Mouse (Mus musculus): ENCODE measurements at regions not wholly inside any gene's neighbourhood (a gene's known extent, or its start where the extent isn't known, plus 50 kb on each side); places are given as distances from the start of the nearest gene placed in this dataset.

GRCm38 (mm10) chr3:99811276-99811675 is 73.9 kb upstream of the Spag17 start:
- no peaks in the 10 kb centered on the region for H3K79me3 ChIP-seq (ENCODE audit: low read depth)
- no peaks in the 10 kb centered on the region for H3K36me3 ChIP-seq (ENCODE audit: control insufficient read depth, insufficient read depth)
- no peaks in the 10 kb centered on the region for H3K27me3 ChIP-seq (ENCODE audit: control insufficient read depth, insufficient read depth, insufficient read length)
- TF ChIP-seq CEBPB (IDR thresholded peaks at IDR 0.05; ENCODE audit: low read depth) (no peak), USF1 (IDR thresholded peaks at IDR 0.05; ENCODE audit: low read depth) (no peak), MAX (IDR thresholded peaks at IDR 0.05) (no peak), MYOG (IDR thresholded peaks at IDR 0.05; ENCODE audit: control insufficient read depth, extremely low read depth, insufficient read length) (no peak)
- no peaks in the 10 kb centered on the region for H3K79me2 ChIP-seq (ENCODE audit: control insufficient read depth, insufficient read depth)
- no peak overlapping the region for H3K4me3 ChIP-seq (ENCODE audit: insufficient read depth, poor library complexity, severe bottlenecking)
- H3ac ChIP-seq (ENCODE audit: control insufficient read depth, insufficient read length, low read depth): no peak overlapping the region

DNA sequence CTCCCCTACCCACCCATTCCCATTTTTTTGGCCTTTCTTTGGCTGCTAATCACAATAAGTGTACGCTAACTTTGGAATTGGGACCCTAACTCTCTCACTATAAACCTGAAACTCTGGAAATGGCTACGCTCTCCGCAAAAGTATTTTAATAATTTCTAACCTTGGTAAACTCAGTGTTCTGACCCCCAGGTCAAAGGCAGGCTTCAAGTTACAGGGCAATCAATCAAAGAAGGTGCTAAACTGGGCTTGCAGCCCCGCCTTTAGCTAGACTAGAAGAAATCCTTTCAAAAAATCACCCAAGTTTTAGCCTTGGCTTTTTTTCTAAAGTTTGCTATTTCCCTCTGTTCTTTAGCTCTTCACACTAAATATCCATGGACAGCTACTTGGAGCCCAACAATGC is 72.4 kb upstream of the Spag17 start:
- H3K79me2 ChIP-seq (ENCODE audit: control insufficient read depth, insufficient read depth): no peaks in the 10 kb centered on the region
- no peaks in the 10 kb centered on the region for H3K36me3 ChIP-seq (ENCODE audit: control insufficient read depth, insufficient read depth)
- TF ChIP-seq CTCF (IDR thresholded peaks at IDR 0.05; ENCODE audit: control insufficient read depth, insufficient read depth, insufficient read length) (no peak), MYOD1 (IDR thresholded peaks at IDR 0.05; ENCODE audit: control insufficient read depth, insufficient read length, low read depth) (no peak), FOSL1 (IDR thresholded peaks at IDR 0.05; ENCODE audit: insufficient read depth, low read length, poor library complexity, severe bottlenecking) (no peak), MYOG (IDR thresholded peaks at IDR 0.05; ENCODE audit: control insufficient read depth, extremely low read depth, insufficient read length) (no peak), USF1 (IDR thresholded peaks at IDR 0.05; ENCODE audit: low read depth) (no peak)
- no peaks in the 10 kb centered on the region for H3K79me3 ChIP-seq (ENCODE audit: low read depth)
- H3ac ChIP-seq (ENCODE audit: control insufficient read depth, insufficient read length, low read depth): no peak overlapping the region
- H3K4me3 ChIP-seq (ENCODE audit: insufficient read depth, poor library complexity, severe bottlenecking): no peak overlapping the region
- H3K27me3 ChIP-seq (ENCODE audit: control insufficient read depth, insufficient read depth, insufficient read length): no peaks in the 10 kb centered on the region

DNA sequence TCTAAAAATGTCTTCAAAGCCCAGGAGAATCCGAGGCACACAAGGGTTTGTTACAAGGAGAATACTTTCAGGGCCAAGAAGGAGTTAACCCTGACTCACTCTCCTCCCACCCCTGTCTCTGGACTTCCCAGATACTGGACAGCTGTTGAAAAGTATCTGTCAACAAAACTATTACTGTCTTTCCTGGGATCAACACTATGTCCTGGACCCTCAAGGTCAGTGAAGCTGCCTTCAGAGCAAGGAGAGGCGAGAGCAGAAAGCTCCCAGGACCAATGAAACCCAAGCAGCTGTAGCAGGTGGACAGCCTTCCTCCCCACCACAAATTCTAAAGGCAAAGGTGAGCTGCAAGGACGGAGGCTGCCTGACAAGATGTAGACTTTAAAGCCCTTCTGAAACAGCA is 70.1 kb upstream of the Spag17 start:
- no peaks in the 10 kb centered on the region for H3K27me3 ChIP-seq (ENCODE audit: control insufficient read depth, insufficient read depth, insufficient read length)
- no peaks in the 10 kb centered on the region for H3K79me2 ChIP-seq (ENCODE audit: control insufficient read depth, insufficient read depth)
- no peaks in the 10 kb centered on the region for H3K79me3 ChIP-seq (ENCODE audit: low read depth)
- no peak overlapping the region for H3K4me3 ChIP-seq (ENCODE audit: insufficient read depth, poor library complexity, severe bottlenecking)
- TF ChIP-seq MYOG (IDR thresholded peaks at IDR 0.05; ENCODE audit: control insufficient read depth, extremely low read depth, insufficient read length) (no peak), MYOD1 (IDR thresholded peaks at IDR 0.05; ENCODE audit: control insufficient read depth, insufficient read length, low read depth) (peak; percentile 91)
- no peaks in the 10 kb centered on the region for H3K36me3 ChIP-seq (ENCODE audit: control insufficient read depth, insufficient read depth)
- no peak overlapping the region for H3ac ChIP-seq (ENCODE audit: control insufficient read depth, insufficient read length, low read depth)

DNA sequence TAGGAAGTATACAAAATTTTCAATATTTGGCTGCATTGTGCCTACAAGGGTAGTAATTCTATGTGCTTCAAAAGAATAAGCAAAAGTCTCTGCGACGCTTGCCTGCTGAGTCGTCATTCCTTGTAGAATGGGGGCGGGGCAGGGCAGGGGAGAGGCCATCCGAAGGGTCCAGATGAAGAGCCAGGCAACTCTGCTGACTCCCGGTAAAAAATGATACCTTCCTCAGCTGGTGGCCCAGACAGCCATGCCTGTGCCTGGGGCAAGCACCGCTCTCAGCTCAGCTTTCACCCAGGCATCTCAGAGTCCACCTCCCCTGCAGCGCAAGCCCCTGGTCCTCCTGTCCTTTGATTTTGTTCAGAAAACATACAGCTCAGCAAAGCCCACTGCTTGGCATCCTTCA is 67.2 kb upstream of the Spag17 start:
- H3K79me3 ChIP-seq (ENCODE audit: low read depth): no peaks in the 10 kb centered on the region
- H3K4me3 ChIP-seq (ENCODE audit: insufficient read depth, poor library complexity, severe bottlenecking): no peak overlapping the region
- no peaks in the 10 kb centered on the region for H3K27me3 ChIP-seq (ENCODE audit: control insufficient read depth, insufficient read depth, insufficient read length)
- TF ChIP-seq CTCF (IDR thresholded peaks at IDR 0.05; ENCODE audit: control insufficient read depth, insufficient read depth, insufficient read length) (no peak), MYOG (IDR thresholded peaks at IDR 0.05; ENCODE audit: control insufficient read depth, extremely low read depth, insufficient read length) (no peak), FOSL1 (IDR thresholded peaks at IDR 0.05; ENCODE audit: insufficient read depth, low read length, poor library complexity, severe bottlenecking) (no peak), USF1 (IDR thresholded peaks at IDR 0.05; ENCODE audit: low read depth) (no peak), MYOD1 (IDR thresholded peaks at IDR 0.05; ENCODE audit: control insufficient read depth, insufficient read length, low read depth) (no peak), MAX (IDR thresholded peaks at IDR 0.05) (no peak)
- H3K79me2 ChIP-seq (ENCODE audit: control insufficient read depth, insufficient read depth): no peaks in the 10 kb centered on the region
- H3ac ChIP-seq (ENCODE audit: control insufficient read depth, insufficient read length, low read depth): no peak overlapping the region
- H3K36me3 ChIP-seq (ENCODE audit: control insufficient read depth, insufficient read depth): no peaks in the 10 kb centered on the region

GRCm38 (mm10) chr3:99822735-99823134 is 62.5 kb upstream of the Spag17 start:
- Histone ChIP-seq H3K79me2 (ENCODE audit: control insufficient read depth, insufficient read depth) (no peaks in the 10 kb centered on the region), H3K4me3 (ENCODE audit: insufficient read depth, poor library complexity, severe bottlenecking) (no peak overlapping the region), H3K36me3 (ENCODE audit: control insufficient read depth, insufficient read depth) (no peaks in the 10 kb centered on the region), H3K27me3 (ENCODE audit: control insufficient read depth, insufficient read depth, insufficient read length) (no peaks in the 10 kb centered on the region), H3ac (ENCODE audit: control insufficient read depth, insufficient read length, low read depth) (no peak overlapping the region), H3K79me3 (ENCODE audit: low read depth) (no peaks in the 10 kb centered on the region)
- TF ChIP-seq MYOG (IDR thresholded peaks at IDR 0.05; ENCODE audit: control insufficient read depth, extremely low read depth, insufficient read length): no peak
- no peak for TF ChIP-seq MYOD1 (IDR thresholded peaks at IDR 0.05; ENCODE audit: control insufficient read depth, insufficient read length, low read depth)
- TF ChIP-seq FOSL1 (IDR thresholded peaks at IDR 0.05; ENCODE audit: insufficient read depth, low read length, poor library complexity, severe bottlenecking): no peak
- no peak for TF ChIP-seq USF1 (IDR thresholded peaks at IDR 0.05; ENCODE audit: low read depth)
- TF ChIP-seq CTCF (IDR thresholded peaks at IDR 0.05; ENCODE audit: control insufficient read depth, insufficient read depth, insufficient read length): no peak
- TF ChIP-seq CEBPB (IDR thresholded peaks at IDR 0.05; ENCODE audit: low read depth): no peak
- no peak for TF ChIP-seq MAX (IDR thresholded peaks at IDR 0.05)

- TF ChIP-seq MYOD1 (IDR thresholded peaks at IDR 0.05; ENCODE audit: control insufficient read depth, insufficient read length, low read depth): no peak
- no peak for TF ChIP-seq CEBPB (IDR thresholded peaks at IDR 0.05; ENCODE audit: low read depth)
- no peak for TF ChIP-seq MYOG (IDR thresholded peaks at IDR 0.05; ENCODE audit: control insufficient read depth, extremely low read depth, insufficient read length)
- no peak for TF ChIP-seq USF1 (IDR thresholded peaks at IDR 0.05; ENCODE audit: low read depth)
- TF ChIP-seq MAX (IDR thresholded peaks at IDR 0.05): no peak
- no peak for TF ChIP-seq CTCF (IDR thresholded peaks at IDR 0.05; ENCODE audit: control insufficient read depth, insufficient read depth, insufficient read length)
These were observed 62.0 kb upstream of the Spag17 start for GRCm38 (mm10) chr3:99823256-99823655.

More at GRCm38 (mm10) chr3:99823256-99823655, 62.0 kb upstream of the Spag17 start:
- H3K4me3 ChIP-seq (ENCODE audit: insufficient read depth, poor library complexity, severe bottlenecking): no peak overlapping the region
- no peaks in the 10 kb centered on the region for H3K27me3 ChIP-seq (ENCODE audit: control insufficient read depth, insufficient read depth, insufficient read length)
- no peaks in the 10 kb centered on the region for H3K79me2 ChIP-seq (ENCODE audit: control insufficient read depth, insufficient read depth)
- H3K79me3 ChIP-seq (ENCODE audit: low read depth): no peaks in the 10 kb centered on the region
- no peaks in the 10 kb centered on the region for H3K36me3 ChIP-seq (ENCODE audit: control insufficient read depth, insufficient read depth)
- no peak overlapping the region for H3ac ChIP-seq (ENCODE audit: control insufficient read depth, insufficient read length, low read depth)

All from C2C12 (cell line).